Mouse (Mus musculus) heart, adult 2 months (tissue): ENCODE measurements around the gene Ndufv1.

Source experiments
- CTCF ChIP-seq: fragments of 200-600 bp; IDR thresholded peaks from 2 replicates; pipeline ENCODE4 v1.8.1; 2022; ENCODE audit warnings: antibody characterized with exemption, mild to moderate bottlenecking, moderate library complexity
- EP300 ChIP-seq: fragments of 200-500 bp; IDR thresholded peaks from 2 replicates; pipeline ENCODE4 v1.6.1; 2011; ENCODE audit warnings: low read depth, low read length, control low read depth; ENCODE audit not compliant: insufficient read depth

DNA sequence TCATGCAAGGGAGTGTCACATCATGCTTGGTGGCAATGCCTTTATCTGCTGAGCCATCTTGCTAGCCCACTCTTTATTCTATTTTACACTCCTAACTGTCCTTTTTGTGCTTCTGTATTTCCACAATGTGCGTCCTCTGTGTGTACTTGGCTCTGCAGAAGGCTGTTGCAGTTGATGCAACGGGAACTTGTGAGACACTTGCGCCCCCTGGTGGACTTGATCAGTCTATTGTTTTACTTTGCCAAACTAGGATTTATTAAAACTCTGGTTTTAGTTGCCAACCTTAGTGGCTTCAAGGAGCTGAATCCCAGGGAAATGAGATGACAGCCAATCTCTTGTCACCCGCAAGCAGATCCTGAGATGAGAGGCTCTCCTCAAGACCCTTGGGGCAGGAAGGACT, 35.3 kb upstream of the Ndufv1 start:
- TF ChIP-seq EP300 (no peak), CTCF (peak; percentile 91)
